Mouse (Mus musculus): ENCODE measurements around the gene Cdh22. TPM values are rescaled to one million over a fixed set of nuclear protein-coding genes. Genes with fewer than 3 reads are reported as not detected.

Cdh22 gene
- polyA plus RNA-seq, 1 experiment from 2014 or later: 13.5 TPM

DNA sequence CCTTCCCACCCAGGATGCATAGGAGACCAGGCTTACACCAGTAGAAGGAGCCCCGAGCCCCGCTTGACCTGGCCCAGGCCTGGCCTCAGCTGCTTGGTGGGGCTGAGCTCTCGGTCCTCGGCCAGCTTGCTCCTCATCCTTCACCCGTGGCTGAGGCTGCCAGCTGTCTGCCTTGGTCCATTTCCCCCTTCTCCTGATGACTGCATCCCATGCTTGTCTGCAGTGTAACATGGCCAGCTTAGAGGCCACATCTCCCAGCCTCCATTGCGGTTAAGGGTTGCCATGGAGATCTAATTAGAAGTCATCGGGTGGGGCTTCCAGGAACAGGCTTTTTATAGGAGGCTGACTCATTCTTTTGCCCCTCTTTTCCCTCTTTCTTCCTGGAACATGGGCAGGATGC lies 29.2 kb upstream of the Cdh22 start:
- ATAC-seq (ENCODE audit: low FRiP score): peak; percentile 24; the same call in 1 of the 2 replicates
- Histone ChIP-seq H3K9me3 (replicated peaks) (no peaks in the 10 kb centered on the region), H3K27ac (peak overlapping the region; percentile 55), H3K27me3 (peaks cover 45% of the 10 kb centered on the region), H3K4me2 (replicated peaks) (no peak overlapping the region), H3K4me3 (no peak overlapping the region), H3K4me1 (peaks cover 35% of the 10 kb centered on the region), H3K9ac (0 out of 2 replicates have a peak overlapping the region, but pooled peaks have one; percentile 13), H3K36me3 (no peaks in the 10 kb centered on the region)
- 53% methylated on average over 7 of the region's 7 CpGs for WGBS

DNA sequence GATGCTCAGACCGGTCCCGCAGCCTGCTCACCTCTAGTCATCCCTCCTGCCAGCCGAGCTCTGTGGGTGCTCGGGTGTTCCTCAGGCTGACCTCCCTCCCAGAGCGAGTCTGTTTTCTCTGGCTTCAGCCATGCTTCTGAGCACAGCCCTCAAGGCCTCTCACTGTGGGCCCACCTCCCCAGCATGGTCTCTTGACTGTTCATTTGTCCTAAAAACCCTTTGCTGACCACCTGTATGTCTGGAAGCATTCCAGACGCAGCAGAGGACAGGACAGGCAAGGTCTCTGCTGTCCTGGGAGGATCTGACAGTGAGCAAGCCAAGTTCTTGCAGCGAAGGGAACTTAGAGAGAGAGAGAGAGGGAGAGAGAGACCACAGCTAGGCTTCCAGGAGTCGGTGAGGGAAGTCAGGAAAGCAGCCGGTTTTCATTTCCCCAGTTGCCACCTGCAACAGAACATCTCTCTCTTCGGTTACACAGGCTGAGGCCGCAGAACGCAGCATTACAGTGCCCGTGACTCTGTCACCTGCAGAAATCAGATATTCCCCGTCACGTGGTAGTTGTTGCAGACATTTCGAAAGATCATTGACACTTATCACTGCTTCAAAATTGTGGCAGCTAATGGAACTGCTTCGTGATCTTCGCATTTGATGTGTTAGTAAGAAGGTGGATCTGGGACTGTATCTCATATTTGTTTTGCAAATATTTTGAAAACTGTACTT lies 27.8 kb upstream of the Cdh22 start:
- Histone ChIP-seq H3K4me2 (replicated peaks) (no peak overlapping the region), H3K4me3 (no peak overlapping the region), H3K4me1 (peaks cover 34% of the 10 kb centered on the region), H3K27me3 (peaks cover 48% of the 10 kb centered on the region), H3K27ac (0 out of 2 replicates have a peak overlapping the region, but pooled peaks have one; percentile 23), H3K36me3 (no peaks in the 10 kb centered on the region), H3K9me3 (replicated peaks) (no peaks in the 10 kb centered on the region), H3K9ac (no peak overlapping the region)
- ATAC-seq (ENCODE audit: low FRiP score): no peak
- 60% methylated on average over 18 of the region's 18 CpGs for WGBS

DNA sequence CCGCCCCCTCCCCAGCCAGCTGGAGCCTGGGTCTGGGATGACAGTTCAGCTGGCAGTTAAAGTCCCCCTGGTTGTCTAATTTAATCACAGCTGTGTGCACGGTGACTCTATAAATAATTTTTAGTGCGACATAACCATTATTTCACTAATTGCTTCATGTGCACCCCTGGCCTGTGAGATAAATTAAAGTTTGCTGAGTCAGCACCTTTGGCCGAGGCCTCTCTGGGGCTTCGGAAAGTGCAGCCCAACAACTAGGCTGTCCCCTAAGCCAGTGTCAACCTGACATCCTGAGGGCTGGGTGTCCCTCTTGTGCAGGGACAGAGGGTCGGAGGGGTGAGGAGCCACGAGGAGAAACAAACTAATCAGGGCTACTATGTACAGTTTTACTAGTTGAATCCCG lies 25.2 kb upstream of the Cdh22 start:
- no peak for ATAC-seq (ENCODE audit: low FRiP score)
- Histone ChIP-seq H3K9me3 (replicated peaks) (no peaks in the 10 kb centered on the region), H3K9ac (no peak overlapping the region), H3K27ac (no peak overlapping the region), H3K4me2 (replicated peaks) (no peak overlapping the region), H3K4me1 (peaks cover 18% of the 10 kb centered on the region), H3K27me3 (peaks cover 58% of the 10 kb centered on the region), H3K4me3 (no peak overlapping the region), H3K36me3 (no peaks in the 10 kb centered on the region)
- 75% methylated on average over 8 of the region's 8 CpGs for WGBS

DNA sequence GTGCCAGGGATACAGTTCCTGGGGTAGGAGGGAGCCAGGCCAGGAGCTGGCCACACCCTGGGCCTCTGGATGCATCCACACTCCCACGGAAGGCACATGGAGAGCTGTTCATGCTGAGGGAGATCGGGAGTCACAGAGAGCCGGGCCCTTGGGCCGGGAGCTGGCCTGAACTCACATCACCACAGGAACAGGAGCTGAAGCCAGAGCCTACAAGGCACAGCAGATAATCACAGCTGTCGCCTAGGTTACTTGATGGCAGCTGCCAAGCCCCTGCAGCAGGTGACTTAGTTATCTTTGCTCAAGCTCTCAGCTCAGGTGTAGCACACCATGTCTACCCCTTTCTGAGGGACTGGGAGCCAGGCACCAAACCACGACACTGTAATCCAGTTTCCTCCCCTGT lies 23.7 kb upstream of the Cdh22 start:
- no peak overlapping the region for H3K9ac ChIP-seq
- H3K36me3 ChIP-seq: no peaks in the 10 kb centered on the region
- no peak for ATAC-seq (ENCODE audit: low FRiP score)
- peaks cover 73% of the 10 kb centered on the region for H3K27me3 ChIP-seq
- H3K4me1 ChIP-seq: peaks cover 23% of the 10 kb centered on the region
- no peak overlapping the region for H3K4me2 ChIP-seq (replicated peaks)
- no peak overlapping the region for H3K27ac ChIP-seq
- 79% methylated on average over 6 of the region's 6 CpGs for WGBS
- H3K4me3 ChIP-seq: no peak overlapping the region
- no peaks in the 10 kb centered on the region for H3K9me3 ChIP-seq (replicated peaks)

DNA sequence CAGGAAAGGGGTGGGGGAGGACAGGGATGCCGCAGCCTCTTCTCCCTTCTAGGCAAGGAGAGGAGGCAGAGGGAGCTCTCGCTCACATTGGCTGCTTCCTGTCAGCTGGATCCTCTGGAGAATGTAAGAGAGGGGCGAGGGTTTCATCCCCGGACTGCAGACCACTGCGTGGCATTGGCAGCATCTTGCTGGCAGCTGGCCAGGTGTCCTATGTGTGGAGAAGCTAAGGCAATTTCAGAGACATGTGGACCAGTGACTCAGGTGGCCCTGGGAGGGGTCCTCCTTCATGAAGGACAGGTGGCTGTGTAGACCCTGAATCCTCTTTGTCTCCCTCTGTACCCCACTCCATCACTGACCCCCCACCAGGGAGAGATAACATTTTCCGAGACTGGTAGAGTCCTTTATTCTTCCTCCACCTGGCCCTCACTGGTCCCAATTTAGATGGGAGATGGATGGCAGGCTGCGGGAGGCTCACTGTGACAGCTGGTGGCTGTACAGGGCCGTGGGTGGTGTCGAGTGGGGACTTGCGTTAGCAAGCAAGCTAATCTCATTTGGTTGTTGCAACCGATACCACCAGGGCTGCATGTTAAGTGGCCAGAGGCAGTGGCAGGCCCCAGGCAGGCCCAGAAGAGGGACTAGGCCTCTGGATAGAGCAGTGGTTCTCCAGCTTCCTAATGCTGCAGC lies 22.6 kb upstream of the Cdh22 start:
- Histone ChIP-seq H3K27me3 (peaks cover 75% of the 10 kb centered on the region), H3K4me1 (peaks cover 22% of the 10 kb centered on the region), H3K9me3 (replicated peaks) (no peaks in the 10 kb centered on the region), H3K4me3 (no peak overlapping the region), H3K36me3 (no peaks in the 10 kb centered on the region), H3K27ac (0 out of 2 replicates have a peak overlapping the region, but pooled peaks have one; percentile 14), H3K9ac (no peak overlapping the region), H3K4me2 (replicated peaks) (no peak overlapping the region)
- whole genome bisulfite sequencing: 49% methylated on average over 11 of the region's 11 CpGs
- no peak for ATAC-seq (ENCODE audit: low FRiP score)

DNA sequence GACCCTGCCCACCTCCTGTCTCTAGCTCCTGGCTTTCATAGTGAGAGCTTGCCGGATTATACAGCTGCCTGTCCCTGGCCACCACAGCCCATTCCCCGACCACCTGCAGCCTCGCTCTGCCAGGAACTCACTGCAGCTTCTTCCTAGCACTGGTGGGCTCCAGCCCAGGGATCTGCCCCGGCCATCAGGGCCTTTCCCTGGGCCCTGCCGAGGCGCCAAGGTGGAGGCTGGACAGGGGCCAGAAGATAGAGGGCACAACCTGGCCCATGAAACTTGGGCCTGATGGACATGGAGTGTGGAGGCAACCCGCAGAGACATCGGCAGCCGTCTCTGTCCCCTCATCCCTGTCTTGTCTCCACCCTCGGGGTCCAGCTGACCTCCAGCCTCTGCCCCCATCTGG lies 21.6 kb upstream of the Cdh22 start:
- no peaks in the 10 kb centered on the region for H3K9me3 ChIP-seq (replicated peaks)
- peaks cover 71% of the 10 kb centered on the region for H3K27me3 ChIP-seq
- H3K4me1 ChIP-seq: peaks cover 21% of the 10 kb centered on the region
- no peak for ATAC-seq (ENCODE audit: low FRiP score)
- no peak overlapping the region for H3K9ac ChIP-seq
- 69% methylated on average over 10 of the region's 10 CpGs for WGBS
- no peaks in the 10 kb centered on the region for H3K36me3 ChIP-seq
- no peak overlapping the region for H3K4me2 ChIP-seq (replicated peaks)
- H3K27ac ChIP-seq: no peak overlapping the region
- no peak overlapping the region for H3K4me3 ChIP-seq

DNA sequence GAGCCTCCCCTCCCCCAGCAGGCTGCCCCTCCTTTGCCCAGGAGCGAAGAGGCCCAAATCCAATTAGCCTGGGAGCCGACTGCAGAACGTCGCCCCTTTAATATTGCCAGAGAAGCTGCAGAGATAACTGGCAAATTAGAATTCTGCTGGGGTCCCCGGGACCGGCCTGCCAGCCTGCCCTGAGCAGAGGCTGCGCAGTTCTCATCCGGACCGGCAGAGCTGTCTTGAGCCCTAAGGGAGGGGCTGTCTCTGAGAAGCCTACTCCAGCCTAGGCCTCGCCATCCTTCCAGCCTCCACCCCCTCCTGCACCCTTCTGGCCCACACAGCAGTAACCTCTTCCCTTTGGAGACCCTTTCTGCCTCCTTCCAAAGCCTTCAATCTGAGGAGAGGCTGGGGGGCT lies 19.2 kb upstream of the Cdh22 start:
- peak; percentile 72 for ATAC-seq (ENCODE audit: low FRiP score)
- Histone ChIP-seq H3K27ac (peak overlapping the region; percentile 57; the same call in 1 of the 2 replicates), H3K36me3 (no peaks in the 10 kb centered on the region), H3K4me3 (no peak overlapping the region), H3K4me2 (replicated peaks) (peak overlapping the region; percentile 15; the same call in 1 of the 2 replicates), H3K9me3 (replicated peaks) (no peaks in the 10 kb centered on the region), H3K9ac (peak overlapping the region; percentile 27), H3K4me1 (peaks cover 19% of the 10 kb centered on the region), H3K27me3 (peaks cover 69% of the 10 kb centered on the region)
- 9% methylated on average over 10 of the region's 10 CpGs for WGBS

DNA sequence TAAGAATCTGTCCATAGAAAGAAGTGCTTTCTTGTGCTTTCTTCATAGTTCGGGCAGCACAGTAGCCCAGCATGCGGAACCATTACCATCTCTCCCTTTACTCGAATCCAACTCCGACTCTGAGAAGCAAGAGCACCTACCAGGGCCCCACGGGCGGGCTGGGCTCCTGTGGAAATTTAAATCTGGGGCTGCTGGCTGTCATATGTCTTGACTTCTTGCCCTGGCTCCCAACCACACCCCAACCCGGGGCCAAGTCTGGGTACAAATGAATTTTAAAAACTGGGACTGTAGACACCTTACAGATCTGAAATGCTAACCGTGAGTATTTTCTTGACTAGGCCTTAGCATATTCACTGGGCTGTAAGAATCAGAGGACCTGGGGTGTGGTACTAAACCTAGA lies 18.6 kb upstream of the Cdh22 start:
- Histone ChIP-seq H3K9ac (peak overlapping the region; percentile 27; the same call in 1 of the 2 replicates), H3K4me1 (peaks cover 19% of the 10 kb centered on the region), H3K4me2 (replicated peaks) (0 out of 2 replicates have a peak overlapping the region, but pooled peaks have one; percentile 15), H3K27me3 (peaks cover 65% of the 10 kb centered on the region), H3K4me3 (no peak overlapping the region), H3K36me3 (no peaks in the 10 kb centered on the region), H3K27ac (no peak overlapping the region), H3K9me3 (replicated peaks) (no peaks in the 10 kb centered on the region)
- WGBS: 77% methylated on average over 8 of the region's 8 CpGs
- no peak for ATAC-seq (ENCODE audit: low FRiP score)

DNA sequence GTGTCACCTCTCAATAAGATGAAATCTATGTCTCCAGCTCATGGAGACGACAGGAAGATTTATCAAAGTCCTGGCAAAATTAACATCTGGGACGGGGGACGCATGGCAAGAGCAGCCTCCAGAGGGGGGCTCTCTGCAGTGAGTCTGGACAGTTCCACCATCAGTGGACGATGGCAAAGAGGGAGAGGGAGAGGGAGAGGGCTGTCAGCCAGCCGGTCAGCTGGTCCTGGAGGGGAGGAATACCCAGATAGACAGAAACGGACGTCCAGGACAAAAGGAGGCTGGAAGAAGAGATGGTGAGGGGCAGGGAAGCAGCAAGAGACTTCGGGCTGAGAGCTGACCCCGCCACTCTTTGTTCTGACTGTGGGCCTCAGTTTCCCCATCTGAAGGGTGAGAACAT lies 18.1 kb upstream of the Cdh22 start:
- WGBS: 46% methylated on average over 9 of the region's 9 CpGs
- no peak overlapping the region for H3K4me3 ChIP-seq

DNA sequence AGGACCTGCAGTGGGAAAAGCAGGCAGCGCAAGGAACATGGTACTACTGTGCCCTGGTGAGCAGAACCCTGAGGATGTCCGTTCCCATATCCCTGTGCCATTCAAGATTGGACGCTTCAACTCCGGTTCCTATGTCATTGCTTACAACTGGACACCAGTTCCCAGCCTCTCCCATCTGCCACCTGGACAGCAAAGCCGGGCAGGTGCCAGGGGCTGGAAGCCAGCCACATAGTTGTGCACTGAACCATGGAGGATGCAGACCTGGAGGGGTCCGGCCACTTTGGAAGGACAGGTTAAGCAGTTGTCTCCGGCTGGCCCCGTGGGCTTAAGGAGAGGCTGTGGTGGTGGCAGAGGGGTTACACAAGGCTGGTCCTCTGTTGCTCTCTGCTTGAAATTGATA lies 17.7 kb upstream of the Cdh22 start:
- peaks cover 62% of the 10 kb centered on the region for H3K27me3 ChIP-seq

More for the DNA sequence above, 18.1 kb upstream of the Cdh22 start:
- Histone ChIP-seq H3K9ac (no peak overlapping the region), H3K27me3 (peaks cover 63% of the 10 kb centered on the region), H3K27ac (no peak overlapping the region), H3K9me3 (replicated peaks) (no peaks in the 10 kb centered on the region), H3K4me1 (peaks cover 19% of the 10 kb centered on the region), H3K36me3 (no peaks in the 10 kb centered on the region), H3K4me2 (replicated peaks) (no peak overlapping the region)
- ATAC-seq (ENCODE audit: low FRiP score): no peak

DNA sequence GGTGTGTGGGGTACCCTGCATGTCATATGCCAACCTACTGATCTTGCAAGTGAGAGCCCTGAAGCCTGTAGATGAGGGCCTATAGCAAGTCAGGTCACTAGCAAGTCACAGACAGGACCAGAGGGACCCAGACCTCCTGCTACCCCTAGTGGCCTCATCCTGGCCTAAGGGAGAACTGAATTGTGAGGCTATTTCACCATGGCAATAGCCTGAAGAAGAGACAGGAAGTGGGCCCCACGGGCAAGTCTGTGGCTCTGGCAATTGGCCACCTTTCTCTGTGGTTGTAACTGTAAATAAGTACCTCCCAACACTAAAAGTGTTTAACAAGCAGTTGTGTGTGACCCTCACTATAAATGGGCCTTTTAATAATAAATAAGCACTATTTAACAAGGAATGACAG lies 16.2 kb upstream of the Cdh22 start:
- H3K27ac ChIP-seq: no peak overlapping the region
- WGBS: 68% methylated on average over 1 of the region's 1 CpGs
- no peak overlapping the region for H3K4me3 ChIP-seq
- peaks cover 30% of the 10 kb centered on the region for H3K4me1 ChIP-seq
- no peak overlapping the region for H3K9ac ChIP-seq
- H3K4me2 ChIP-seq (replicated peaks): no peak overlapping the region
- no peaks in the 10 kb centered on the region for H3K36me3 ChIP-seq
- peaks cover 60% of the 10 kb centered on the region for H3K27me3 ChIP-seq
- no peaks in the 10 kb centered on the region for H3K9me3 ChIP-seq (replicated peaks)
- ATAC-seq (ENCODE audit: low FRiP score): no peak

More for the DNA sequence above, 17.7 kb upstream of the Cdh22 start:
- no peak overlapping the region for H3K4me2 ChIP-seq (replicated peaks)
- ATAC-seq (ENCODE audit: low FRiP score): no peak
- H3K9me3 ChIP-seq (replicated peaks): no peaks in the 10 kb centered on the region
- H3K4me3 ChIP-seq: no peak overlapping the region
- peaks cover 19% of the 10 kb centered on the region for H3K4me1 ChIP-seq
- H3K36me3 ChIP-seq: no peaks in the 10 kb centered on the region
- no peak overlapping the region for H3K27ac ChIP-seq
- H3K9ac ChIP-seq: no peak overlapping the region
- 80% methylated on average over 8 of the region's 8 CpGs for WGBS

DNA sequence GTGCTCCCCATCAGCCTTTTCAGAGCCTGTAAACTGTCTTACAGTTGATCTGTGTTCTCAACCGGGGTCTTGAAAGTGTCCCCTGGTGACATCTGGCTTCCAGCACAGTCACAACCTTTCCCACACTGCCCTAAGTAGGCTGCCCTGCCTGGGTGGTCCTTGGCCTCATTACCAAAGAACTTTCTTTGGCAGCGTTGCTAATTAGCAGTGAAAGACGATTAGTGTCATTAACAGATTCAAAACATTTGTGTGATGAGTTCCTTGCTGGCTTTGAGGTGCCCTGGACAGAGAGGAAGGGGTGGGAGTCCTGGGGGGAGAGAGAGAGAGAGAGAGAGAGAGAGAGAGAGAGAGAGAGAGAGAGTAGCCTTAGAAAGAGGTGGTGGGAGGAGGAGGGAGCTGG lies 14.3 kb upstream of the Cdh22 start:
- H3K4me1 ChIP-seq: peaks cover 20% of the 10 kb centered on the region
- no peak for ATAC-seq (ENCODE audit: low FRiP score)
- H3K4me3 ChIP-seq: no peak overlapping the region
- no peaks in the 10 kb centered on the region for H3K9me3 ChIP-seq (replicated peaks)
- H3K9ac ChIP-seq: no peak overlapping the region
- H3K4me2 ChIP-seq (replicated peaks): no peak overlapping the region
- H3K36me3 ChIP-seq: no peaks in the 10 kb centered on the region
- no peak overlapping the region for H3K27ac ChIP-seq
- H3K27me3 ChIP-seq: peaks cover 58% of the 10 kb centered on the region
- 15% methylated on average over 3 of the region's 3 CpGs for WGBS

Measured in hindbrain, embryonic 12.5 days (tissue).